Mouse (Mus musculus) C2C12 (cell line): ENCODE measurements around the gene Dixdc1. TPM values are rescaled to one million over a fixed set of nuclear protein-coding genes. Genes with fewer than 3 reads are reported as not detected.
A peak's percentile ranks its signal among the peaks of the same experiment; 100 is the strongest.

ENCODE experiments used
- H3K27me3 ChIP-seq: one replicate; pipeline ENCODE4 v1.6.1; 2011; ENCODE audit not compliant: control insufficient read depth, insufficient read depth, insufficient read length
- H3K36me3 ChIP-seq: one replicate; pipeline ENCODE4 v1.6.1; 2011; ENCODE audit not compliant: control insufficient read depth, insufficient read depth
- H3K4me3 ChIP-seq: one replicate; pipeline ENCODE4 v1.5.1; 2011; ENCODE audit warnings: mild to moderate bottlenecking, control low read depth; ENCODE audit not compliant: poor library complexity, insufficient read depth, severe bottlenecking
- H3K79me2 ChIP-seq: one replicate; pipeline ENCODE4 v1.6.1; 2011; ENCODE audit not compliant: control insufficient read depth, insufficient read depth
- H3K79me3 ChIP-seq: one replicate; pipeline ENCODE4 v1.6.1; 2011; ENCODE audit warnings: low read depth, control low read depth
- H3ac ChIP-seq: one replicate; pipeline ENCODE3; 2011; ENCODE audit warnings: low read depth; ENCODE audit not compliant: control insufficient read depth, insufficient read length
- CEBPB ChIP-seq: IDR thresholded peaks from one replicate; pipeline ENCODE4 v1.6.1; 2011; ENCODE audit warnings: low read depth, mild to moderate bottlenecking, control low read depth, moderate library complexity
- CTCF ChIP-seq: IDR thresholded peaks from one replicate; pipeline ENCODE4 v1.5.1; 2011; ENCODE audit not compliant: control insufficient read depth, insufficient read depth, insufficient read length
- FOSL1 ChIP-seq: IDR thresholded peaks from one replicate; pipeline ENCODE4 v1.8.0; 2011; ENCODE audit warnings: mild to moderate bottlenecking, low read length; ENCODE audit not compliant: poor library complexity, insufficient read depth, severe bottlenecking
- MAX ChIP-seq: IDR thresholded peaks from one replicate; pipeline ENCODE4 v1.6.1; 2011; ENCODE audit warnings: mild to moderate bottlenecking, control low read depth
- MYOD1 ChIP-seq: IDR thresholded peaks from one replicate; pipeline ENCODE4 v1.6.1; 2011; ENCODE audit warnings: low read depth; ENCODE audit not compliant: control insufficient read depth, insufficient read length
- MYOG ChIP-seq: IDR thresholded peaks from one replicate; pipeline ENCODE4 v1.6.1; 2011; ENCODE audit not compliant: control insufficient read depth, insufficient read length; ENCODE audit errors: extremely low read depth
- USF1 ChIP-seq: IDR thresholded peaks from one replicate; pipeline ENCODE4 v1.6.1; 2011; ENCODE audit warnings: low read depth, mild to moderate bottlenecking, control low read depth, moderate library complexity
- polyA plus RNA-seq: library from polyadenylated mRNA; unstranded; fragments of >200 nt; fragmentation: generic; extraction: Trizol; gene quantifications from one replicate; pipeline ENCODE4 v1.2.1, GENCODE M21; 2012; ENCODE audit warnings: missing spikeins

Dixdc1 gene
- polyA plus RNA-seq, 1 experiment = 1.2 TPM

DNA sequence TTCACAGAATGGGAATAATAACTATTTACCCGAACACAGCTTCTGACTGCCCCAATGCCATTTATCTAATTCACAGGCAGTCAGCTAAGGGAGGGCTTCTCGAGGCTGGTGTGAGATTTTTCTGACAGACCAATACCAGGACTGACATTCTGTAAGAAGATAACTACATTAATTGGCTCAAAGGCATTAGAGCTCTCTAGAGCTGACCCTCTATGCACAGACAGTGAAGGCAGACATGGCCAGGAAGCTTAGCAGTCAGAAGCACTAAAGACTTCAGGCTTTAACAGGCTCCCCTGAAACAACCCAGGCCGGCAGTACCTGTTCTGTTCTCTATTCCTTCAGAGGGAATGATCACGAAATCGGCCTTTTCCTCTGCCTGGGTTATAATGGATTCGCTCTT, 44.2 kb downstream of the Dixdc1 start:
- H3K36me3 ChIP-seq = no peaks in the 10 kb centered on the region
- H3K27me3 ChIP-seq = no peaks in the 10 kb centered on the region
- no peak overlapping the region for H3ac ChIP-seq
- H3K79me2 ChIP-seq = no peaks in the 10 kb centered on the region
- no peaks in the 10 kb centered on the region for H3K79me3 ChIP-seq
- TF ChIP-seq MYOG = no peak
- no peak for TF ChIP-seq CTCF
- TF ChIP-seq CEBPB = no peak
- TF ChIP-seq FOSL1 = no peak
- TF ChIP-seq MAX = no peak
- no peak for TF ChIP-seq USF1
- TF ChIP-seq MYOD1 = no peak
- no peak overlapping the region for H3K4me3 ChIP-seq

DNA sequence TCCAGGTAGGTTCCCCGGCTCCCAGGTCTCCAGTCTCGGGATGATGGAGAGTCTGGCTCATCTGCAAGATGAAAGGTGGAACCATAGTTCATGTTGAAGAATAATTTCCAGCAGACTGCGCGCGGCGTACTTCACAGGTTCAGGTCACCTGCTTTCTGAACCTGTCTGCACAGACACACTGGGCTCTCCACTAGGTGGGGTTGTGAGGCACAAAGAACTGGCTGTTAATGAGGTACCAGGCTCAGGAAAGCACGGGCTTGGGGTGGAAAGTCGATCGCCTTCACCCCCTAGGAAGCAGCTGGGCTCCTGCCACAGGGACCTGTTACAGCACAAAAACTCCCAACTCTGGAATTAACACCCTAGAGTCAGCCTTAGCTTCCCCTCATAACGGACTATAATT, 45.7 kb downstream of the Dixdc1 start:
- H3K4me3 ChIP-seq = no peak overlapping the region
- no peak for TF ChIP-seq CTCF
- TF ChIP-seq CEBPB = no peak
- no peak for TF ChIP-seq MAX
- TF ChIP-seq MYOD1 = no peak
- no peak for TF ChIP-seq FOSL1
- no peak for TF ChIP-seq MYOG
- no peak for TF ChIP-seq USF1
- no peaks in the 10 kb centered on the region for H3K36me3 ChIP-seq

DNA sequence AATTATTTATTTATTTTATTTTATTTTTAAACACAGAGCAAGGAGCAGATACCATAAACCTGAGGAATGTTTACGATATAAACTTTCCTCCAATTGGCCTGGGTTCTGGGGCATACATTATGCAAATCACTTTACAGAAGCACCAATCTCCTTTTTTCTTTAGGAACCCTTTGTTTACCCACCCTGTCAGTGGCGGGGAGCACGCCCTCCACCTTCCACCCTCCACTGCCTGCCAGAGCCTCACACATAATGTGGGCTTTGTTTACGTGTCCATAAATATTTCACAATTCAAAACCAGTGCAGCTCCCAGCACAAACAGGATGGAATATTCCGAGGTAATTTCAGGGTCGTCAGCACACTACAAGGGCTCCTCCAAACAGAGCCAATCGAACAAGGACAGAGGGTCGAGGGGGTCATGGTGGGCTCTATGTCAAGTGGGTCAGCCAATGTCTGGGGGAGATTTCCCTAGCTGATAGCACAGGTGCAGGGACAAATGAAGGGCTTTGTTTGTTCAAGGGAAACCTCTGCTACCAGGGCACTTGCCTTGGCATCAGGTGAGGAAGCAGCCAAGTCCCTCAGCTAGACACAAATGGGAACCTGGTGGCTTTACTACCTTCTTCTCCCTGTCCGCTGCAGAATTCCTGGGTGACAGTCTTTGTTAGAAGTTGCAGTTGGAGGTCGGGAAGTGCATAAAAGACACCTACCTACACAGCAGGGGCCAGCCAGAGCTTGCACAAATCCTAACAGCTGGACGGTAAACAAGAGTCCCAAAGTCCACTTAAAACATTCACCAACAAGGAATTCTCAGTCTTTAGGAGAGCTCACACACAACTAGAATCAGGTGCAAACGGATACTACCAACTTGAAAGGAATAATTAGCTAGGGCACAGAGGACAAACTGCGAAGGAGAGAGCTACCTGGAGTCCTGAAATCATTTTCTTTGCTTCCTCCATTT, 46.4 kb downstream of the Dixdc1 start:
- no peak for TF ChIP-seq USF1
- TF ChIP-seq CEBPB = no peak
- TF ChIP-seq MAX = no peak
- TF ChIP-seq FOSL1 = no peak
- TF ChIP-seq MYOG = no peak
- TF ChIP-seq CTCF = no peak
- no peak for TF ChIP-seq MYOD1
- H3ac ChIP-seq = no peak overlapping the region
- no peak overlapping the region for H3K4me3 ChIP-seq
- H3K79me3 ChIP-seq = no peaks in the 10 kb centered on the region
- no peaks in the 10 kb centered on the region for H3K36me3 ChIP-seq
- H3K27me3 ChIP-seq = no peaks in the 10 kb centered on the region
- H3K79me2 ChIP-seq = no peaks in the 10 kb centered on the region

More for the DNA sequence above, 45.7 kb downstream of the Dixdc1 start:
- Histone ChIP-seq H3K27me3 (no peaks in the 10 kb centered on the region), H3ac (no peak overlapping the region), H3K79me2 (no peaks in the 10 kb centered on the region), H3K79me3 (no peaks in the 10 kb centered on the region)

DNA sequence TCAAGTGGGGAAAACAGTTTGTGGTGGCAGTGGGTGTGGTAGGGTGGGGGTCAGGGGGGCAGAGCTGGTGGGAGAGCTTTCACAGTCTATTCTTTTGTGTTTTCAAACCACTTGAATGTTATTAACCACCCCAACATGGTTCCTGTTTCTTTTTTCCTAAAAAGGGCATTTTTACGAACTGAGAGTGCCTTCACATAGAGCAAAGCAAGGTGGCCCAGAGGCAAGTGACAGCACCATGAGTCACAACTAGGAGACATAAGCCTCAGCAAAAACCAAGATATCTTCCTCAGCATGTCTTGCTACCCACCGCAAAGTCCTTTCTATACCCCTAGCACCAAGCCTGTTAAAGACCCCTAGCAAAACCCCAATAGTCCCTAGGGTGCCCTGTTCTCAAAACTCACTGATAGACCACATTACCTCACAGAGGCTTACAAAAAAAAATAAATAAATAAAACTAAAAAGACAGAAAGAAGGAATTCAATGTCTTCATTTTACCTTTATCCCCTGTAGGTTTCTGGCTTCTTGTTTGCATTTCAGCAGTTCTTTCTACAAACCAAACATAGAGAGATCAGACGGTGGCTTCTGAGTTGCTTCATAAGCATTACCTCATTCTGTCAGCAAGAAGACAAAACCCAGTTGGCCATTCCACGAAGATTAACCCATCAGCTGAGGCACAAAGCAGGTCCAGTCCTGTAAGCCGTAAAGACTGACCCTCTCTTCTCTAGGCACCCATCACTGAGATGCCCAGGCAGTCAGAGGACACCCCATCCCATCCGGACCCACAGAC, 52.3 kb downstream of the Dixdc1 start:
- no peaks in the 10 kb centered on the region for H3K36me3 ChIP-seq
- H3ac ChIP-seq = no peak overlapping the region
- H3K79me3 ChIP-seq = no peaks in the 10 kb centered on the region
- no peaks in the 10 kb centered on the region for H3K79me2 ChIP-seq
- TF ChIP-seq FOSL1 (peak; percentile 25), MYOD1 (no peak)
- H3K4me3 ChIP-seq = no peak overlapping the region
- H3K27me3 ChIP-seq = no peaks in the 10 kb centered on the region

DNA sequence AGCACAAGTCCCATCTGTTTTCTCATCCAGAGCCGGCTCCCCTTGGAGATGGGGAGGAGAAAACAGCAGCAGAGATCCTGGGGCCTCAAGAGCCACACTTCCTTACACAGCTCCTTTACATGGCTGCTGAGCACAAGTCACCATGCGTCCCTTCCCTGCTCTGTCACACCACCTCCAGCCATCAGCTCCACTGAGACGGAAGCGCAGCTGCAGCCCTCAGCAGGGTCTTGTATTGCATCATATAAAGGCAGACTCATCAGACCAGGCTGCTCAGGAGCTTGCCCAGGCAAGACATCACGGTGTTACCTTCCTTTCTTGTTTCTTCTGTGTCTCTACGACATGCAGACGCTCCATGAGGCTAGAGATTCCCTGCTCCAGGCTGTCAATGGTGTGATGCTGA, 57.6 kb downstream of the Dixdc1 start:
- Histone ChIP-seq H3K79me3 (no peaks in the 10 kb centered on the region), H3K4me3 (no peak overlapping the region), H3K79me2 (no peaks in the 10 kb centered on the region), H3ac (no peak overlapping the region), H3K27me3 (no peaks in the 10 kb centered on the region), H3K36me3 (no peaks in the 10 kb centered on the region)
- TF ChIP-seq USF1 (no peak), MAX (no peak), MYOD1 (no peak)
